Mouse (Mus musculus) activated CD4-positive, CD25-positive, alpha-beta regulatory T cell, adult 4 months (primary cell): Measurements from ENCODE around the gene Ap1b1. TPM values are rescaled to one million over a fixed set of nuclear protein-coding genes. Genes with fewer than 3 reads are reported as not detected.

Experiments
- ATAC-seq: one replicate; pipeline ENCODE4 v1.8.0; 2017
- polyA plus RNA-seq, 2 experiments: library from polyadenylated mRNA; unstranded; fragments of 100-300 nt; shearing (Covaris generic); gene quantifications; one replicate each; pipeline ENCODE4 v1.2.1; 2017

The Ap1b1 gene
- 10 to 100 TPM; 51.9 to 60.4 TPM for polyA plus RNA-seq

GRCm38 (mm10) chr11:4986695-4987486 lies at the start of gene Ap1b1:
Gene Ap1b1 (plus strand): TSS chr11:4986824.
- ATAC-seq: peak; percentile 95

- ATAC-seq: no peak
Observed at GRCm38 (mm10) chr11:4946530-4946929, 40.1 kb upstream of the Ap1b1 start.

- peak; percentile 87 for ATAC-seq
Observed at GRCm38 (mm10) chr11:4946947-4947812, 39.4 kb upstream of the Ap1b1 start.

- no peak for ATAC-seq
Observed at GRCm38 (mm10) chr11:4947813-4948174, 38.8 kb upstream of the Ap1b1 start, which contains the start of gene Nefh. Gene Nefh (minus strand): TSS chr11:4948064.

- ATAC-seq: no peak
Observed at GRCm38 (mm10) chr11:4948792-4949191, 37.8 kb upstream of the Ap1b1 start.

GRCm38 (mm10) chr11:4949256-4950044 lies 37.2 kb upstream of the Ap1b1 start:
- ATAC-seq: no peak

GRCm38 (mm10) chr11:4953401-4953800 lies 33.2 kb upstream of the Ap1b1 start:
- no peak for ATAC-seq

GRCm38 (mm10) chr11:4953918-4954317 lies 32.7 kb upstream of the Ap1b1 start:
- no peak for ATAC-seq

- ATAC-seq: no peak
Observed at GRCm38 (mm10) chr11:4963099-4963808, 23.4 kb upstream of the Ap1b1 start.

- ATAC-seq: no peak
Observed at GRCm38 (mm10) chr11:4966325-4966724, 20.3 kb upstream of the Ap1b1 start.

- no peak for ATAC-seq
Observed at GRCm38 (mm10) chr11:4966888-4967287, 19.7 kb upstream of the Ap1b1 start.

GRCm38 (mm10) chr11:4967549-4967948 lies 19.1 kb upstream of the Ap1b1 start:
- no peak for ATAC-seq

- no peak for ATAC-seq
Observed at GRCm38 (mm10) chr11:4968376-4968775, 18.2 kb upstream of the Ap1b1 start.

GRCm38 (mm10) chr11:4972967-4973870 lies 13.4 kb upstream of the Ap1b1 start:
- peak; percentile 49 for ATAC-seq

- ATAC-seq: no peak
Observed at GRCm38 (mm10) chr11:4973871-4974256, 12.8 kb upstream of the Ap1b1 start.

GRCm38 (mm10) chr11:4974376-4975122 lies 12.1 kb upstream of the Ap1b1 start:
- ATAC-seq: no peak

GRCm38 (mm10) chr11:4975623-4976022 lies 11.0 kb upstream of the Ap1b1 start:
- ATAC-seq: peak; percentile 52

- no peak for ATAC-seq
Observed at GRCm38 (mm10) chr11:4983010-4983409, 3.6 kb upstream of the Ap1b1 start.

GRCm38 (mm10) chr11:4983538-4983937 lies 3.1 kb upstream of the Ap1b1 start:
- ATAC-seq: no peak

- no peak for ATAC-seq
Observed at GRCm38 (mm10) chr11:4984249-4984648, 2.4 kb upstream of the Ap1b1 start.
